Comparison of ENCODE assay signal across 8 mouse cellular contexts in genomic region chr2:45111571-45111970, GRCm38 (mm10). TPM values are rescaled to one million over a fixed set of nuclear protein-coding genes. Genes with fewer than 3 reads are reported as not detected.
A peak's percentile ranks its signal among the peaks of the same experiment; 100 is the strongest.
DNase-seq lines count a peak whose midpoint lies in the region; ATAC-seq and TF ChIP-seq lines count a peak whose summit lies in the region.
"Not testable (repeated sequence)": the region's sequence is repeated elsewhere in the genome, so short reads cannot be mapped to it uniquely, and the experiment has no call there.

No protein-coding gene starts in this region.

- TF ChIP-seq EP300 in CH12.LX (IDR thresholded peaks at IDR 0.05; ENCODE audit: low read length); heart, postnatal 0 days (IDR thresholded peaks at IDR 0.05; ENCODE audit: low read depth): not testable (repeated sequence)

- not testable (repeated sequence) for TF ChIP-seq RAD21 in CH12.LX (IDR thresholded peaks at IDR 0.05; ENCODE audit: low read depth, low read length)

- not testable (repeated sequence) for H3K36me3 ChIP-seq in CH12.LX (replicated peaks in 1 of 2; ENCODE audit: control insufficient read depth in 1 of 2, insufficient read depth in 1 of 2, low read length in 1 of 2); forebrain, embryonic 15.5 days; heart, postnatal 0 days (replicated peaks; ENCODE audit: control insufficient read depth, insufficient read depth, low read length); kidney, embryonic 14.5 days (ENCODE audit: control insufficient read depth, insufficient read depth, low read length); liver, adult 2 months (ENCODE audit: control insufficient read depth, insufficient read depth, low read length); neural tube, embryonic 15.5 days

- peak overlapping the region; percentile 79 to 84 (median 79) for H3K4me3 ChIP-seq in CH12.LX (replicated peaks in 1 of 3; ENCODE audit: low read depth in 2 of 3, low read length in 2 of 3, poor library complexity in 1 of 3)
- peak overlapping the region; percentile 93 for H3K4me3 ChIP-seq in forebrain, embryonic 15.5 days
- H3K4me3 ChIP-seq in heart, postnatal 0 days (ENCODE audit: low read depth, low read length): peak overlapping the region; percentile 97
- H3K4me3 ChIP-seq in kidney, embryonic 14.5 days (ENCODE audit: low read length): peak overlapping the region; percentile 83
- H3K4me3 ChIP-seq in liver, adult 2 months (ENCODE audit: insufficient read depth, low read depth, low read length): peak overlapping the region; percentile 55
- peak overlapping the region; percentile 71 for H3K4me3 ChIP-seq in neural tube, embryonic 15.5 days (replicated peaks)

- in situ Hi-C loops in CH12.LX (cut with MboI; ENCODE audit: low pct_ligation_motif_present, low pct_unique_long_range_greater_than_20kb, low sequenced_read_pairs): loop anchor here (25.0 kb wide), 2 partner anchors 649 to 1326 kb away; no protein-coding TSS in a partner anchor

- WGBS in forebrain, embryonic 15.5 days: 3% methylated on average over 3 of the region's 3 CpGs
- 10% methylated on average over 3 of the region's 3 CpGs for WGBS in heart, postnatal 0 days
- WGBS in kidney, embryonic 14.5 days: 3% methylated on average over 3 of the region's 3 CpGs
- WGBS in liver, adult 2 months: 10% methylated on average over 3 of the region's 3 CpGs
- 5% methylated on average over 3 of the region's 3 CpGs for WGBS in neural tube, embryonic 15.5 days

- not testable (repeated sequence) for TF ChIP-seq CTCF in CH12.LX (conservative IDR thresholded peaks at IDR 0.05 in 1 of 2, IDR thresholded peaks at IDR 0.05 in 1 of 2; ENCODE audit: low read depth in 2 of 2, low read length in 2 of 2); heart, postnatal 0 days (IDR thresholded peaks at IDR 0.05; ENCODE audit: low read depth); liver, adult 2 months (IDR thresholded peaks at IDR 0.05; ENCODE audit: low read depth, low read length)

- H3K79me2 ChIP-seq in CH12.LX (replicated peaks; ENCODE audit: control insufficient read depth, extremely low read depth, insufficient read depth, poor library complexity, severe bottlenecking): peaks cover 66% of the 10 kb centered on the region
- not testable (repeated sequence) for H3K79me2 ChIP-seq in liver, adult 2 months (ENCODE audit: control insufficient read depth, insufficient read depth, low read length)

- H3K9ac ChIP-seq in CH12.LX (ENCODE audit: insufficient read depth, low read depth): peak overlapping the region; percentile 100
- peak overlapping the region; percentile 97 for H3K9ac ChIP-seq in forebrain, embryonic 15.5 days (replicated peaks)
- H3K9ac ChIP-seq in heart, postnatal 0 days (replicated peaks; ENCODE audit: low read depth, low read length): peak overlapping the region; percentile 99
- peak overlapping the region; percentile 98 for H3K9ac ChIP-seq in kidney, embryonic 14.5 days (ENCODE audit: low read depth, low read length)
- peak overlapping the region; percentile 36 for H3K9ac ChIP-seq in liver, adult 2 months (ENCODE audit: low read depth, low read length)
- H3K9ac ChIP-seq in neural tube, embryonic 15.5 days (replicated peaks): peak overlapping the region; percentile 83

- H3K4me1 ChIP-seq in CH12.LX (ENCODE audit: control insufficient read depth in 1 of 2, insufficient read depth in 2 of 2): peaks cover 0 to 33% of the 10 kb centered on the region in 2 experiments; a peak in 2 of 4 replicates
- peaks cover 37% of the 10 kb centered on the region for H3K4me1 ChIP-seq in forebrain, embryonic 15.5 days
- H3K4me1 ChIP-seq in heart, postnatal 0 days (ENCODE audit: control insufficient read depth, insufficient read depth): peaks cover 10% of the 10 kb centered on the region
- H3K4me1 ChIP-seq in kidney, embryonic 14.5 days (ENCODE audit: control insufficient read depth, insufficient read depth, low read length); liver, adult 2 months (ENCODE audit: control insufficient read depth, insufficient read depth, low read length): not testable (repeated sequence)
- H3K4me1 ChIP-seq in neural tube, embryonic 15.5 days: peaks cover 40% of the 10 kb centered on the region

- peak overlapping the region; percentile 17; the same call in 1 of the 2 replicates for H3K4me2 ChIP-seq in CH12.LX (ENCODE audit: insufficient read depth, low read depth, poor library complexity, severe bottlenecking)
- peak overlapping the region; percentile 70 for H3K4me2 ChIP-seq in forebrain, embryonic 15.5 days (replicated peaks)
- peak overlapping the region; percentile 80 for H3K4me2 ChIP-seq in heart, postnatal 0 days (ENCODE audit: low read depth, low read length)
- peak overlapping the region; percentile 68 for H3K4me2 ChIP-seq in kidney, embryonic 14.5 days (replicated peaks; ENCODE audit: low read depth, low read length)
- peak overlapping the region; percentile 84 for H3K4me2 ChIP-seq in neural tube, embryonic 15.5 days

- not testable (repeated sequence) for ATAC-seq in forebrain, embryonic 15.5 days (replicated peaks); heart, postnatal 0 days (ENCODE audit: insufficient read depth, low read depth); kidney, embryonic 14.5 days (ENCODE audit: low FRiP score, low TSS enrichment); neural tube, embryonic 15.5 days (ENCODE audit: low FRiP score)
- 0 out of 2 replicates have a peak, but pooled peaks have one; percentile 16 for ATAC-seq in megakaryocyte-erythroid progenitor cell, adult 5-6 weeks (replicated peaks; ENCODE audit: low FRiP score, low TSS enrichment, poor library complexity, severe bottlenecking)

- peak overlapping the region; percentile 68 for H3K27ac ChIP-seq in CH12.LX (ENCODE audit: insufficient read depth, low read depth)
- peak overlapping the region; percentile 99 for H3K27ac ChIP-seq in forebrain, embryonic 15.5 days (replicated peaks)
- peak overlapping the region; percentile 97 for H3K27ac ChIP-seq in heart, postnatal 0 days (ENCODE audit: low read depth)
- peak overlapping the region; percentile 90 for H3K27ac ChIP-seq in kidney, embryonic 14.5 days (ENCODE audit: low read depth, low read length)
- H3K27ac ChIP-seq in liver, adult 2 months (replicated peaks; ENCODE audit: insufficient read depth, low read depth, low read length): peak overlapping the region; percentile 70
- H3K27ac ChIP-seq in neural tube, embryonic 15.5 days (replicated peaks): peak overlapping the region; percentile 95

- TF ChIP-seq POLR2A in CH12.LX (IDR thresholded peaks at IDR 0.05; ENCODE audit: low read depth, low read length); liver, adult 2 months (IDR thresholded peaks at IDR 0.05; ENCODE audit: extremely low read depth, insufficient read depth, low read length): not testable (repeated sequence)

- not testable (repeated sequence) for DNase-seq in CH12.LX (ENCODE audit: extremely low read depth); heart, postnatal 0 days (ENCODE audit: low spot score); liver, adult 2 months (ENCODE audit: extremely low read depth, low read depth, low spot score)
- peak; percentile 66 for DNase-seq in embryo, embryonic 10.5 days (ENCODE audit: low spot score)

- H3K27me3 ChIP-seq in CH12.LX (replicated peaks); forebrain, embryonic 15.5 days; heart, postnatal 0 days (ENCODE audit: control insufficient read depth, insufficient read depth, low read length); kidney, embryonic 14.5 days (ENCODE audit: control insufficient read depth, insufficient read depth, low read length); liver, adult 2 months (ENCODE audit: control insufficient read depth, insufficient read depth, low read length); neural tube, embryonic 15.5 days (replicated peaks): not testable (repeated sequence)

- dilution Hi-C loops in CH12.LX (cut with MboI; ENCODE audit: extremely low pct_ligation_motif_present, extremely low pct_unique_long_range_greater_than_20kb, low sequenced_read_pairs): not testable (repeated sequence)

- not testable (repeated sequence) for H3K9me3 ChIP-seq in CH12.LX (replicated peaks; ENCODE audit: low read length); forebrain, embryonic 15.5 days; heart, postnatal 0 days (replicated peaks; ENCODE audit: control insufficient read depth, low read length); kidney, embryonic 14.5 days (ENCODE audit: control insufficient read depth, low read length); neural tube, embryonic 15.5 days (replicated peaks)

TF ChIP-seq in CH12.LX, 34 proteins besides CTCF, POLR2A, EP300 and RAD21:
- TF ChIP-seq MAFK (IDR thresholded peaks at IDR 0.05; ENCODE audit: insufficient replicate concordance, low read length) (0 out of 2 replicates have a peak, but pooled peaks have one; percentile 4), MXI1 (IDR thresholded peaks at IDR 0.05; ENCODE audit: low read depth, low read length) (peak; percentile 28; the same call in 1 of the 2 replicates)

RNA-seq across cellular contexts. Expression of gene Zeb2, which starts 5.6 kb away (rescaled TPM):
- total RNA-seq in CH12.LX (2012; rRNA removed) (20.6 and 25.8 TPM in 2 replicates), CH12.LX (2014; rRNA removed) (12.9 and 13.2 TPM in 2 replicates)
- 20.8 and 21.1 TPM in 2 replicates for polyA plus RNA-seq in CH12.LX (2012; ENCODE audit: insufficient read length, low read depth)
- 106 and 119 TPM in 2 replicates for polyA plus RNA-seq in forebrain, embryonic 15.5 days (2015; fragmentation: Nextera tagmentation; extraction: Ambion mirVana)
- 36.4 and 41.2 TPM in 2 replicates for total RNA-seq in heart, postnatal 0 days (2014; rRNA removed; ENCODE audit: low replicate concordance)
- polyA plus RNA-seq in heart, postnatal 0 days (2015; fragmentation: Nextera tagmentation; extraction: Ambion mirVana): 13.4 and 13.6 TPM in 2 replicates
- polyA plus RNA-seq in kidney, embryonic 14.5 days (2014; fragmentation: Nextera tagmentation; extraction: Ambion mirVana): 41.2 and 52.2 TPM in 2 replicates
- total RNA-seq in liver, adult 2 months (2014; rRNA removed): 15.5 and 16.8 TPM in 2 replicates
- 1.7 and 4.9 TPM in 2 replicates for polyA plus RNA-seq in liver, adult 2 months (2012; rRNA removed)
- total RNA-seq in megakaryocyte-erythroid progenitor cell, adult 5-6 weeks (2014; fragmentation: Nextera tagmentation): 118 and 125 TPM in 2 replicates
- 113 and 119 TPM in 2 replicates for total RNA-seq in megakaryocyte-erythroid progenitor cell, adult 5-6 weeks (2017)
- polyA plus RNA-seq in neural tube, embryonic 15.5 days (2015; fragmentation: Nextera tagmentation; extraction: Ambion mirVana): 40.5 and 41.1 TPM in 2 replicates

Comparison
In these comparisons a context has a peak if more than half of its experiments do, and no peak if none do; other contexts are left out.
1. H3K4me2 ChIP-seq: peak in every context shown above with its lines; median percentile 84 in neural tube, embryonic 15.5 days; 80 in heart, postnatal 0 days; 70 in forebrain, embryonic 15.5 days; 68 in kidney, embryonic 14.5 days; 17 in CH12.LX.
2. H3K9ac ChIP-seq: peak in every context shown above with its lines; median percentile 100 in CH12.LX; 99 in heart, postnatal 0 days; 98 in kidney, embryonic 14.5 days; 97 in forebrain, embryonic 15.5 days; 83 in neural tube, embryonic 15.5 days; 36 in liver, adult 2 months.